Mouse (Mus musculus) C2C12 (cell line): ENCODE data around the gene Rrbp1. TPM values are rescaled to one million over a fixed set of nuclear protein-coding genes. Genes with fewer than 3 reads are reported as not detected.

Experiments
- H3K27me3 ChIP-seq: one replicate; pipeline ENCODE4 v1.6.1; 2011; ENCODE audit not compliant: control insufficient read depth, insufficient read depth, insufficient read length
- H3K36me3 ChIP-seq: one replicate; pipeline ENCODE4 v1.6.1; 2011; ENCODE audit not compliant: control insufficient read depth, insufficient read depth
- H3K4me3 ChIP-seq: one replicate; pipeline ENCODE4 v1.5.1; 2011; ENCODE audit warnings: mild to moderate bottlenecking, control low read depth; ENCODE audit not compliant: poor library complexity, insufficient read depth, severe bottlenecking
- H3K79me2 ChIP-seq: one replicate; pipeline ENCODE4 v1.6.1; 2011; ENCODE audit not compliant: control insufficient read depth, insufficient read depth
- H3K79me3 ChIP-seq: one replicate; pipeline ENCODE4 v1.6.1; 2011; ENCODE audit warnings: low read depth, control low read depth
- H3ac ChIP-seq: one replicate; pipeline ENCODE3; 2011; ENCODE audit warnings: low read depth; ENCODE audit not compliant: control insufficient read depth, insufficient read length
- CEBPB ChIP-seq: IDR thresholded peaks from one replicate; pipeline ENCODE4 v1.6.1; 2011; ENCODE audit warnings: low read depth, mild to moderate bottlenecking, control low read depth, moderate library complexity
- CTCF ChIP-seq: IDR thresholded peaks from one replicate; pipeline ENCODE4 v1.5.1; 2011; ENCODE audit not compliant: control insufficient read depth, insufficient read depth, insufficient read length
- FOSL1 ChIP-seq: IDR thresholded peaks from one replicate; pipeline ENCODE4 v1.8.0; 2011; ENCODE audit warnings: mild to moderate bottlenecking, low read length; ENCODE audit not compliant: poor library complexity, insufficient read depth, severe bottlenecking
- MAX ChIP-seq: IDR thresholded peaks from one replicate; pipeline ENCODE4 v1.6.1; 2011; ENCODE audit warnings: mild to moderate bottlenecking, control low read depth
- MYOD1 ChIP-seq: IDR thresholded peaks from one replicate; pipeline ENCODE4 v1.6.1; 2011; ENCODE audit warnings: low read depth; ENCODE audit not compliant: control insufficient read depth, insufficient read length
- MYOG ChIP-seq: IDR thresholded peaks from one replicate; pipeline ENCODE4 v1.6.1; 2011; ENCODE audit not compliant: control insufficient read depth, insufficient read length; ENCODE audit errors: extremely low read depth
- USF1 ChIP-seq: IDR thresholded peaks from one replicate; pipeline ENCODE4 v1.6.1; 2011; ENCODE audit warnings: low read depth, mild to moderate bottlenecking, control low read depth, moderate library complexity
- polyA plus RNA-seq: library from polyadenylated mRNA; unstranded; fragments of >200 nt; fragmentation: generic; extraction: Trizol; gene quantifications from one replicate; pipeline ENCODE4 v1.2.1, GENCODE M21; 2012; ENCODE audit warnings: missing spikeins

The Rrbp1 gene
- polyA plus RNA-seq, 1 experiment = 121 TPM

GRCm38 (mm10) chr2:143940406-143940805 is 70.7 kb downstream of the Rrbp1 start:
- H3K4me3 ChIP-seq = no peak overlapping the region
- H3K79me2 ChIP-seq = peaks cover 68% of the 10 kb centered on the region
- H3K27me3 ChIP-seq = no peaks in the 10 kb centered on the region
- TF ChIP-seq MYOG (no peak), USF1 (no peak), CTCF (no peak), MAX (no peak), CEBPB (no peak), FOSL1 (no peak), MYOD1 (no peak)
- peaks cover 58% of the 10 kb centered on the region for H3K79me3 ChIP-seq
- H3ac ChIP-seq = no peak overlapping the region
- peaks cover 70% of the 10 kb centered on the region for H3K36me3 ChIP-seq

DNA sequence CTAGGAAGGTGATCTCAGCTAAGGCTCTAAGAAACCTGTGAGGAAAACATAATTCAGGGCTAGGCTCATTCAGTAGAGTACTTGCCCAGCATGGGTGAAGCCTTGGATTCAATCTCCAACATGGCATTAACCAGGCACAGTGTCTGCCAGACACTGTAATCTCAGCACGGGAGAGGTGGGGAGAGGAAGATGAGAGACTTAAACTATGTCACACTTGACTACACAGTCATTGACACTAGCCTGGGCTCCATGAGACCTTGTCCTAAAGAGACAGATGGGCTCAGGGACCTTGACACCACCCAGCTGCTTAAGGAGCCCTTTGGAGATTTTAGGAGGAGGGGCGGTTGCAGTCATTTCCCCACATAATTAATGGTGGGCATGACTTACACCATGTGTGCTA is 73.2 kb downstream of the Rrbp1 start:
- Histone ChIP-seq H3K79me3 (peaks cover 83% of the 10 kb centered on the region), H3K4me3 (no peak overlapping the region), H3K36me3 (peaks cover 56% of the 10 kb centered on the region), H3K79me2 (peaks cover 94% of the 10 kb centered on the region), H3K27me3 (no peaks in the 10 kb centered on the region), H3ac (no peak overlapping the region)
- no peak for TF ChIP-seq MAX
- TF ChIP-seq FOSL1 = no peak
- TF ChIP-seq CTCF = no peak
- no peak for TF ChIP-seq CEBPB
- no peak for TF ChIP-seq USF1
- TF ChIP-seq MYOG = no peak
- TF ChIP-seq MYOD1 = no peak

GRCm38 (mm10) chr2:143934439-143934838 is 76.6 kb downstream of the Rrbp1 start:
- H3K27me3 ChIP-seq = no peaks in the 10 kb centered on the region
- no peak for TF ChIP-seq MYOD1
- no peak for TF ChIP-seq FOSL1
- no peak for TF ChIP-seq CTCF
- TF ChIP-seq MYOG = no peak
- no peak for TF ChIP-seq MAX
- no peak for TF ChIP-seq CEBPB
- TF ChIP-seq USF1 = no peak
- no peak overlapping the region for H3ac ChIP-seq
- H3K79me2 ChIP-seq = peaks cover 100% of the 10 kb centered on the region
- peaks cover 96% of the 10 kb centered on the region for H3K79me3 ChIP-seq
- peaks cover 23% of the 10 kb centered on the region for H3K36me3 ChIP-seq
- H3K4me3 ChIP-seq = no peak overlapping the region

GRCm38 (mm10) chr2:143933516-143933915 is 77.5 kb downstream of the Rrbp1 start:
- Histone ChIP-seq H3K79me3 (peaks cover 96% of the 10 kb centered on the region), H3K27me3 (no peaks in the 10 kb centered on the region), H3K4me3 (no peak overlapping the region), H3K79me2 (peaks cover 100% of the 10 kb centered on the region), H3ac (no peak overlapping the region), H3K36me3 (peaks cover 19% of the 10 kb centered on the region)
- TF ChIP-seq USF1 (no peak), MYOD1 (no peak), MAX (no peak), FOSL1 (no peak)

GRCm38 (mm10) chr2:143932340-143932873 is 78.7 kb downstream of the Rrbp1 start:
- peaks cover 100% of the 10 kb centered on the region for H3K79me2 ChIP-seq
- H3K36me3 ChIP-seq = peaks cover 11% of the 10 kb centered on the region
- no peak overlapping the region for H3ac ChIP-seq
- peaks cover 95% of the 10 kb centered on the region for H3K79me3 ChIP-seq
- no peaks in the 10 kb centered on the region for H3K27me3 ChIP-seq
- H3K4me3 ChIP-seq = no peak overlapping the region
- TF ChIP-seq FOSL1 (no peak), CEBPB (no peak), USF1 (no peak), CTCF (no peak), MYOD1 (no peak), MAX (no peak), MYOG (no peak)

DNA sequence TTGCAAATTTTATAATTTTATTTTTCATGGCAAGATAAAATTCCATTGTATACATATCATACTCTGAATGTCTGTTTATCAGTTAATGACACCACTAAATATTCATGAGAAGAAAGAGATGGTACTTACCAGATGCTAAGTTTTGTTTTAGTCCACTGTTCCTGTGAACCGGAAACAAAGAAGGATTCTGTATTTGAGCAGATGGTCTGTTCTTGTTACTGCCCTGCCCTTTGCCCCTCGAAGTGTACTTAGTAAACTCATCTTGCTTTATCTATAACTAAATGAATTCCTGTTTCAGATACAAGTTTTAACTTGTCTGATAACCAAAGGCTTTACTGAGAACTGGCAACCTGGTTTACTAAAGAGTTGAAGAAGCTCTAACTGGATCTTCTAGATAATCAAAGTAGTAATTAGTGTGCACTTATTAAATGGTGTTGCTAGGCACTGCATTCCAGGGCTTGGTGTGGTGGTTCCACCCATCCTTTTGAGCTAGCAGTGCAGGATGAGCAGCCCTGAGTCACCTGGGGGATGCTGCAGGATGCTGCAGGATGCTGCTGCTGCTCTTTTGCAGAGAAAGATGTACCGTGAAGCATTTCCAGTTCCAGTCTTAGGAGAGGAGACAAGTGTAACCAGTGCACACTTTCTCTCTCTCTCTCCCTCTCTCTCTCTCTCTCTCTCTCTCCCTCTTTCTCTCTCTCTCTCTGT is 81.3 kb downstream of the Rrbp1 start:
- H3ac ChIP-seq = no peak overlapping the region
- H3K4me3 ChIP-seq = no peak overlapping the region
- H3K27me3 ChIP-seq = no peaks in the 10 kb centered on the region
- H3K36me3 ChIP-seq = peaks cover 11% of the 10 kb centered on the region
- H3K79me2 ChIP-seq = peaks cover 100% of the 10 kb centered on the region
- TF ChIP-seq USF1 = no peak
- no peak for TF ChIP-seq FOSL1
- no peak for TF ChIP-seq CTCF
- no peak for TF ChIP-seq MYOD1
- TF ChIP-seq MYOG = no peak
- TF ChIP-seq CEBPB = no peak
- no peak for TF ChIP-seq MAX
- peaks cover 96% of the 10 kb centered on the region for H3K79me3 ChIP-seq
